Mouse (Mus musculus) lung, adult 2 months (tissue): ENCODE data around the gene Neurod2.

Experiments used
- CTCF ChIP-seq: fragments of 200-500 bp; IDR thresholded peaks from 2 replicates; pipeline ENCODE4 v1.5.1; 2011; ENCODE audit warnings: mild to moderate bottlenecking, low read length, control low read depth; ENCODE audit not compliant: insufficient read depth
- POLR2A ChIP-seq: fragments of 200-500 bp; IDR thresholded peaks from 2 replicates; pipeline ENCODE4 v1.6.1; 2011; ENCODE audit warnings: low read depth, mild to moderate bottlenecking, control low read depth, low read length, borderline replicate concordance; ENCODE audit errors: extremely low read depth

DNA sequence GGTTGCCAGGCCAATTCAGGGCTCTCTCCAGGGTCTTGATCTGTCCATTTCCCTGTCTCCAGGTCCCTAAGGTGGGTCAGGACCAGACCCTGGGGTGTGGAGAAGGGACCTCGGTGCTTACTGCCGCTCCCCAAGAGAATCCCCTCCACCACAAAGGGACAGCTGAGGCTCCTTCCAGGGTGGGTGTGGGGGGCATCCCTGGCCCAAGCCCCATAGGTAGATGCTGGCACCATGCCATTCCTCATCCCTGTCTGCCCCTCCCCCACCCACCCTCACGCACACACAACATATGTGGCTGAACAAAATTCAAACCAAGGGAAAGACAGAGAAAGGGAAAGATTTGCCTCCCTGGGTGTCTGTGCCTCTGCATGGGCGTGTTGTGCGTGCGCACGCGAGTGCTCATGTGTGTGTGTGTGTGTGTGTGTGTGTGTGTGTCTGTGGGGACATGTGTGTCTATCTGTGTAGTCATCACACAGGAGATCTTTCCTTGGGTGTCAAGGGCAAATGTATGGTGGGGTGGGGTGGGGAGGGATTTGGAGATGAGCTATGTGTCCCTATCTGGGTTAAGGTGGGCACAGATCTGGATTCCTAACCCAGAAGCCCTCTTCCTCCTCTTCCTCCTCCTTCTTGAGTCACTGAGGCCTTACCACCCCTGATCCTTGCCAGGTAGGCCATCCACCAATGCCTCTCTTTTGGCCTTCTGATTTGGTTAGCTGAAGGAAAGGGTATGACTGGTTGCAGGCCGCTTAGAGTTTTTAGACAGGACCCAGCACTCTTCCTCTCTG lies 704 bp upstream of the Neurod2 start:
- TF ChIP-seq POLR2A (no peak), CTCF (no peak)
